Mouse (Mus musculus) right cerebral cortex, adult 18-20 months (tissue): Measurements from ENCODE around the gene Cdh5.
"Not testable (repeated sequence)": the region's sequence is repeated elsewhere in the genome, so short reads cannot be mapped to it uniquely, and the experiment has no call there.

Source experiments
- DNase-seq: peaks from one replicate; pipeline ENCODE4 v3.0.0; 2022; ENCODE audit warnings: mixed read lengths

Cdh5 gene

GRCm38 (mm10) chr8:104101415-104101814, at the start of gene Cdh5:
Cdh5 (plus strand) TSS chr8:104101625.
- no peak for DNase-seq

- no peak for DNase-seq
Observed at GRCm38 (mm10) chr8:104059922-104060321, 41.5 kb upstream of the Cdh5 start.

GRCm38 (mm10) chr8:104060446-104060845, 41.0 kb upstream of the Cdh5 start:
- DNase-seq = no peak

- DNase-seq = no peak
Observed at GRCm38 (mm10) chr8:104061048-104061988, 40.1 kb upstream of the Cdh5 start.

- no peak for DNase-seq
Observed at GRCm38 (mm10) chr8:104061989-104062820, 39.2 kb upstream of the Cdh5 start.

GRCm38 (mm10) chr8:104065223-104065622, 36.2 kb upstream of the Cdh5 start:
- no peak for DNase-seq

- no peak for DNase-seq
Observed at GRCm38 (mm10) chr8:104065906-104066518, 35.4 kb upstream of the Cdh5 start.

GRCm38 (mm10) chr8:104067390-104067925, 34.0 kb upstream of the Cdh5 start:
- DNase-seq = no peak

- peak; percentile 60 for DNase-seq
Observed at GRCm38 (mm10) chr8:104068421-104069035, 32.9 kb upstream of the Cdh5 start.

GRCm38 (mm10) chr8:104070201-104070865, 31.1 kb upstream of the Cdh5 start:
- DNase-seq = not testable (repeated sequence)

- DNase-seq = no peak
Observed at GRCm38 (mm10) chr8:104070949-104071348, 30.5 kb upstream of the Cdh5 start.

GRCm38 (mm10) chr8:104075079-104075478, 26.3 kb upstream of the Cdh5 start:
- DNase-seq = no peak

GRCm38 (mm10) chr8:104076541-104077412, 24.6 kb upstream of the Cdh5 start:
- DNase-seq = peak; percentile 52

GRCm38 (mm10) chr8:104078091-104078490, 23.3 kb upstream of the Cdh5 start:
- DNase-seq = no peak

GRCm38 (mm10) chr8:104085281-104085680, 16.1 kb upstream of the Cdh5 start:
- DNase-seq = no peak

GRCm38 (mm10) chr8:104086615-104087014, 14.8 kb upstream of the Cdh5 start:
- DNase-seq = no peak

GRCm38 (mm10) chr8:104087091-104087490, 14.3 kb upstream of the Cdh5 start:
- DNase-seq = no peak

- not testable (repeated sequence) for DNase-seq
Observed at GRCm38 (mm10) chr8:104087878-104088277, 13.5 kb upstream of the Cdh5 start.

- DNase-seq = no peak
Observed at GRCm38 (mm10) chr8:104088881-104089280, 12.5 kb upstream of the Cdh5 start.

- DNase-seq = not testable (repeated sequence)
Observed at GRCm38 (mm10) chr8:104090993-104091900, 10.2 kb upstream of the Cdh5 start.
